Mouse (Mus musculus): ENCODE measurements around the gene Gm13030. TPM values are rescaled to one million over a fixed set of nuclear protein-coding genes. Genes with fewer than 3 reads are reported as not detected.
"Not testable (repeated sequence)": the region's sequence is repeated elsewhere in the genome, so short reads cannot be mapped to it uniquely, and the experiment has no call there.

Gm13030 gene
- polyA plus RNA-seq, 1 experiment from 2014 or later: not detected

GRCm38 (mm10) chr4:138839806-138840205, 34.0 kb downstream of the Gm13030 start:
- no peak overlapping the region for H3K4me3 ChIP-seq (ENCODE audit: low read depth, low read length)
- WGBS: 83% methylated on average over 6 of the region's 6 CpGs
- H3K9me3 ChIP-seq (ENCODE audit: control insufficient read depth, low read length): no peaks in the 10 kb centered on the region; the same call in 1 of the 2 replicates
- H3K4me1 ChIP-seq (replicated peaks; ENCODE audit: control insufficient read depth, insufficient read depth, low read length): no peaks in the 10 kb centered on the region
- ATAC-seq (replicated peaks; ENCODE audit: low FRiP score) (no peak), DNase-seq (ENCODE audit: low spot score) (no peak)
- no peaks in the 10 kb centered on the region for H3K36me3 ChIP-seq (ENCODE audit: control insufficient read depth, insufficient read depth, low read length)
- no peak overlapping the region for H3K27ac ChIP-seq (ENCODE audit: low read depth, low read length)
- H3K4me2 ChIP-seq (ENCODE audit: low read depth, low read length, severe bottlenecking): no peak overlapping the region
- no peaks in the 10 kb centered on the region for H3K27me3 ChIP-seq (ENCODE audit: control insufficient read depth, insufficient read depth, low read length)
- H3K9ac ChIP-seq (ENCODE audit: low read length): no peak overlapping the region

- H3K4me3 ChIP-seq (ENCODE audit: low read depth, low read length): no peak overlapping the region
Observed at GRCm38 (mm10) chr4:138827147-138827546, 46.6 kb downstream of the Gm13030 start.

GRCm38 (mm10) chr4:138825751-138826567, 47.8 kb downstream of the Gm13030 start:
- no peak overlapping the region for H3K4me2 ChIP-seq (ENCODE audit: low read depth, low read length, severe bottlenecking)
- H3K9me3 ChIP-seq (ENCODE audit: control insufficient read depth, low read length): peaks cover 2% of the 10 kb centered on the region; the same call in 1 of the 2 replicates
- H3K36me3 ChIP-seq (ENCODE audit: control insufficient read depth, insufficient read depth, low read length): no peaks in the 10 kb centered on the region
- H3K4me1 ChIP-seq (replicated peaks; ENCODE audit: control insufficient read depth, insufficient read depth, low read length): no peaks in the 10 kb centered on the region
- WGBS: 80% methylated on average over 18 of the region's 18 CpGs
- no peak for ATAC-seq (replicated peaks; ENCODE audit: low FRiP score)
- H3K27me3 ChIP-seq (ENCODE audit: control insufficient read depth, insufficient read depth, low read length): no peaks in the 10 kb centered on the region
- DNase-seq (ENCODE audit: low spot score): no peak
- H3K4me3 ChIP-seq (ENCODE audit: low read depth, low read length): no peak overlapping the region
- no peak overlapping the region for H3K27ac ChIP-seq (ENCODE audit: low read depth, low read length)
- H3K9ac ChIP-seq (ENCODE audit: low read length): no peak overlapping the region

More at GRCm38 (mm10) chr4:138827147-138827546, 46.6 kb downstream of the Gm13030 start:
- H3K9ac ChIP-seq (ENCODE audit: low read length): no peak overlapping the region
- DNase-seq (ENCODE audit: low spot score) (no peak), ATAC-seq (replicated peaks; ENCODE audit: low FRiP score) (no peak)
- H3K36me3 ChIP-seq (ENCODE audit: control insufficient read depth, insufficient read depth, low read length): no peaks in the 10 kb centered on the region
- H3K27me3 ChIP-seq (ENCODE audit: control insufficient read depth, insufficient read depth, low read length): no peaks in the 10 kb centered on the region
- WGBS: 70% methylated on average over 11 of the region's 11 CpGs
- no peaks in the 10 kb centered on the region for H3K4me1 ChIP-seq (replicated peaks; ENCODE audit: control insufficient read depth, insufficient read depth, low read length)
- H3K27ac ChIP-seq (ENCODE audit: low read depth, low read length): no peak overlapping the region
- H3K9me3 ChIP-seq (ENCODE audit: control insufficient read depth, low read length): peaks cover 2% of the 10 kb centered on the region; the same call in 1 of the 2 replicates
- H3K4me2 ChIP-seq (ENCODE audit: low read depth, low read length, severe bottlenecking): no peak overlapping the region

GRCm38 (mm10) chr4:138824660-138825059, 49.1 kb downstream of the Gm13030 start:
- Histone ChIP-seq H3K4me2 (ENCODE audit: low read depth, low read length, severe bottlenecking) (no peak overlapping the region), H3K4me1 (replicated peaks; ENCODE audit: control insufficient read depth, insufficient read depth, low read length) (no peaks in the 10 kb centered on the region), H3K9ac (ENCODE audit: low read length) (no peak overlapping the region), H3K4me3 (ENCODE audit: low read depth, low read length) (no peak overlapping the region), H3K27ac (ENCODE audit: low read depth, low read length) (no peak overlapping the region), H3K27me3 (ENCODE audit: control insufficient read depth, insufficient read depth, low read length) (no peaks in the 10 kb centered on the region), H3K9me3 (ENCODE audit: control insufficient read depth, low read length) (peaks cover 2% of the 10 kb centered on the region; the same call in 1 of the 2 replicates), H3K36me3 (ENCODE audit: control insufficient read depth, insufficient read depth, low read length) (no peaks in the 10 kb centered on the region)
- ATAC-seq (replicated peaks; ENCODE audit: low FRiP score) (no peak), DNase-seq (ENCODE audit: low spot score) (no peak)
- WGBS: 92% methylated on average over 2 of the region's 2 CpGs

GRCm38 (mm10) chr4:138824161-138824560, 49.6 kb downstream of the Gm13030 start:
- H3K4me2 ChIP-seq (ENCODE audit: low read depth, low read length, severe bottlenecking); H3K9ac ChIP-seq (ENCODE audit: low read length); DNase-seq (ENCODE audit: low spot score); H3K4me1 ChIP-seq (replicated peaks; ENCODE audit: control insufficient read depth, insufficient read depth, low read length); H3K36me3 ChIP-seq (ENCODE audit: control insufficient read depth, insufficient read depth, low read length); H3K27ac ChIP-seq (ENCODE audit: low read depth, low read length); H3K4me3 ChIP-seq (ENCODE audit: low read depth, low read length); H3K27me3 ChIP-seq (ENCODE audit: control insufficient read depth, insufficient read depth, low read length); ATAC-seq (replicated peaks; ENCODE audit: low FRiP score); H3K9me3 ChIP-seq (ENCODE audit: control insufficient read depth, low read length): not testable (repeated sequence)
- 78% methylated on average over 2 of the region's 2 CpGs for WGBS

- no peak overlapping the region for H3K4me2 ChIP-seq (ENCODE audit: low read depth, low read length, severe bottlenecking)
- 75% methylated on average over 2 of the region's 2 CpGs for WGBS
- H3K9ac ChIP-seq (ENCODE audit: low read length): no peak overlapping the region
- no peaks in the 10 kb centered on the region for H3K27me3 ChIP-seq (ENCODE audit: control insufficient read depth, insufficient read depth, low read length)
- DNase-seq (ENCODE audit: low spot score): no peak
- no peak for ATAC-seq (replicated peaks; ENCODE audit: low FRiP score)
- H3K4me1 ChIP-seq (replicated peaks; ENCODE audit: control insufficient read depth, insufficient read depth, low read length): no peaks in the 10 kb centered on the region
- no peak overlapping the region for H3K27ac ChIP-seq (ENCODE audit: low read depth, low read length)
- peaks cover 2% of the 10 kb centered on the region; the same call in 1 of the 2 replicates for H3K9me3 ChIP-seq (ENCODE audit: control insufficient read depth, low read length)
- H3K4me3 ChIP-seq (ENCODE audit: low read depth, low read length): no peak overlapping the region
- H3K36me3 ChIP-seq (ENCODE audit: control insufficient read depth, insufficient read depth, low read length): no peaks in the 10 kb centered on the region
Observed at GRCm38 (mm10) chr4:138821036-138821435, 52.7 kb downstream of the Gm13030 start.

Other genes starting within 250 kb of the Gm13030 start
- 0.08 and 0.13 TPM in 2 replicates for gene Vwa5b1, start 238.1 kb downstream of the Gm13030 start, polyA plus RNA-seq (2014; fragmentation: Nextera tagmentation; extraction: Ambion mirVana)
- gene Pla2g2c, start 149.2 kb downstream of the Gm13030 start, polyA plus RNA-seq (2014; fragmentation: Nextera tagmentation; extraction: Ambion mirVana): 0.37 and 0.52 TPM in 2 replicates
- 1.5 and 1.6 TPM in 2 replicates for gene Ubxn10, start 136.8 kb downstream of the Gm13030 start, polyA plus RNA-seq (2014; fragmentation: Nextera tagmentation; extraction: Ambion mirVana)
- 0.09 TPM in 1 of 2 replicates, not detected in the other for gene Pla2g2f, start 116.3 kb downstream of the Gm13030 start, polyA plus RNA-seq (2014; fragmentation: Nextera tagmentation; extraction: Ambion mirVana)
- not detected in 2 replicates for gene Pla2g2d, start 98.2 kb downstream of the Gm13030 start, polyA plus RNA-seq (2014; fragmentation: Nextera tagmentation; extraction: Ambion mirVana)
- 0.31 and 0.33 TPM in 2 replicates for gene Pla2g5, start 10.5 kb downstream of the Gm13030 start, polyA plus RNA-seq (2014; fragmentation: Nextera tagmentation; extraction: Ambion mirVana)
- gene Pla2g2e, start 4.0 kb upstream of the Gm13030 start, polyA plus RNA-seq (2014; fragmentation: Nextera tagmentation; extraction: Ambion mirVana): not detected in 2 replicates
- 2.8 and 3.5 TPM in 2 replicates for gene Otud3, start 40.0 kb upstream of the Gm13030 start, polyA plus RNA-seq (2014; fragmentation: Nextera tagmentation; extraction: Ambion mirVana)
- not detected in 2 replicates for gene Rnf186, start 93.1 kb upstream of the Gm13030 start, polyA plus RNA-seq (2014; fragmentation: Nextera tagmentation; extraction: Ambion mirVana)
- gene Tmco4, start 98.9 kb upstream of the Gm13030 start, polyA plus RNA-seq (2014; fragmentation: Nextera tagmentation; extraction: Ambion mirVana): 0.77 and 0.96 TPM in 2 replicates
- 0.27 TPM in 1 of 2 replicates, not detected in the other for gene Htr6, start 201.6 kb upstream of the Gm13030 start, polyA plus RNA-seq (2014; fragmentation: Nextera tagmentation; extraction: Ambion mirVana)
- gene Nbl1, start 219.0 kb upstream of the Gm13030 start, polyA plus RNA-seq (2014; fragmentation: Nextera tagmentation; extraction: Ambion mirVana): 23.9 and 24.7 TPM in 2 replicates

Measured in forebrain, embryonic 11.5 days (tissue).